Mouse (Mus musculus): ENCODE data around the gene Cilp2. TPM values are rescaled to one million over a fixed set of nuclear protein-coding genes. Genes with fewer than 3 reads are reported as not detected.

The Cilp2 gene
- polyA plus RNA-seq, 1 experiment from 2014 or later: 0.56 TPM

DNA sequence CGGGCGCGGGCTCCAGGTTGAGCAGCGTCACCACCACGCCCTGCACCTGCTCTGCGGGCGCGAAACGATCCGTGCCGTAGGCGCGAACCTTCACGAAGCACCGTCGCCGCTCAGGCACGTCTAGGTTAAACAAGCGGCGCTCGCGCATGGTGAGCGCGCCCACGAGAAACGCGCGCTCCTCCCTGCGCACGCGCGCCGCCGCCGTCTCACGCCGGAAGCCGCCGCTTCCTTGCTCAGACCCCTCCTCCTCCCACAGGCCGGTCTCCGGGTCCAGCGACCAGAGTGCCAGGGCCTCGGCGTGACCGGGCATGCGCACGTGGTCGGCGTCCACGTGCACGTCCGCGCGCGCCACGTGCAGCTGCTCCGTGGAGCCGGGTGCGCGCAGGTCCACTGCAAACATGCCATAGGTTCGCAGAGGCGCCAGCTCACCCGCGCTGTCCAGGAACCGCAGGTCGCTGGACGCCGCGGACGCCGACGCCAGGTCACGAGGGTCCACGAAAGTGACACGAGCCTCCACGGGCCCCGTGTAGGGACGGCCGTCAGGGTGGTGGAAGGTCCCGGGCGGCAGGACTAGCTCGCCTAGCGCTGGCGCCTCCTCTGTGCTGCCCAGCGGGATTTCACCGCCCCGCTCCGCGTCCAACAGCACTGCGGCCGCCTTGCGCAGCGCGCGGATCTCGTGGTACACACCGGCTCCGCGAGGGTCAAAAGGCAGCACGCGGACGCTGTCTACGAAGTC is 5.3 kb downstream of the Cilp2 start:
- Histone ChIP-seq H3K36me3 (no peaks in the 10 kb centered on the region), H3K9ac (peak overlapping the region; percentile 74), H3K9me3 (no peaks in the 10 kb centered on the region), H3K4me3 (peak overlapping the region; percentile 53), H3K4me1 (peaks cover 30% of the 10 kb centered on the region), H3K4me2 (peak overlapping the region; percentile 70), H3K27me3 (replicated peaks) (peaks cover 99% of the 10 kb centered on the region), H3K27ac (replicated peaks) (no peak overlapping the region)
- WGBS: 8% methylated on average over 102 of the region's 103 CpGs
- no peak for ATAC-seq (ENCODE audit: extremely low read depth, insufficient number of reproducible peaks, low FRiP score, low TSS enrichment)

DNA sequence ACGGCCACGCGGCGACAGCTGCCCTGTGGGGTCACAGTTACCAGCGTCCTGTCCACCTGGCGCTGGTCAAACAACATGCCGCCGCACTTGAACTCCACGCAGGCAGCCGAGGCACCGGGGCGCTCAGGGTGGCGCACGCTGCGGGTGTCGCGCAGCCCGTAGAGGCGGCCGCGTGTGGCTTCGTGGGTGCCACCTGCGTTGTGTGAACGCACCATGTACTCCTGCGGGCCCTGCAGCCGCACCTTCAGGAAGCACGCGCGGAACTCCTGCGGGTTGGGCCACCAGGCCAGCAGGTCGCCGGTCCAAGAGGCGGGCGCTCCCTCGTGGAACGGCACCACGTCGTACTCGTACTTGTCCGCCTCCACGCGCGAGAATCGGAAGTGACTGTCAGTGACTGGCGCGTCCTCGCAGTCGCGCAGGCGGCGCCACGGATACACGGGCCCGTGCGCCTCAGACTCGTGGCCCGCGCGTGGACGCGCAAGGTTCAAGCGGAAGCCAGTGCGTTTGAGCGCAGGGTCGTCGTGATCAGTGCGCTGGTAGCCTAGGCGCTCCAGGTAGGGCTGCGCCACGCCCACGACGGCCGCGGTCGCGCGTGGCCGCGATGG is 6.1 kb downstream of the Cilp2 start:
- Histone ChIP-seq H3K27me3 (replicated peaks) (peaks cover 99% of the 10 kb centered on the region), H3K27ac (replicated peaks) (no peak overlapping the region), H3K36me3 (no peaks in the 10 kb centered on the region), H3K9ac (peak overlapping the region; percentile 74), H3K4me1 (peaks cover 23% of the 10 kb centered on the region), H3K4me3 (peak overlapping the region; percentile 53), H3K4me2 (peak overlapping the region; percentile 70), H3K9me3 (no peaks in the 10 kb centered on the region)
- no peak for ATAC-seq (ENCODE audit: extremely low read depth, insufficient number of reproducible peaks, low FRiP score, low TSS enrichment)
- 18% methylated on average over 79 of the region's 79 CpGs for WGBS

DNA sequence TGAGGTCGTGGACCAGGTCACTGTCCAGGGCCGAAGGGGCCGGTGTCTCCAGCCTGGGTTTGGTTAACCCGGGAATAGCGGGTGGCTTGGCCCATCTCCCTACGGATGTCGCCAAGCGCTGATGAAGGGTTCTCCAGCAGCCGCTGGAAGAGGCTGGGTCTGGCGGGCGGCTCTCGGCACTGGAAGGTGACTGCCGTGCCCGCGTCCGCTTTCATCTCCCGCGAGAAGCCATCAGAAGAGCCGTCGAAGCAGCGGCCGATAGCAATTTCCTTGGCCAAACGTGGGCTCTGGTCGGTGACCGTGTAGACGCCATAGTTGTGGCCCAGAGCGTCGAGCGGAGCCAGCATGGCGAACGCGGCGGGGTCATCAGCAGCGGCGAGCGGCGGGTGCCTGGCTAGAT is 6.6 kb downstream of the Cilp2 start:
- no peak for ATAC-seq (ENCODE audit: extremely low read depth, insufficient number of reproducible peaks, low FRiP score, low TSS enrichment)
- Histone ChIP-seq H3K4me2 (peak overlapping the region; percentile 70), H3K9ac (no peak overlapping the region), H3K36me3 (no peaks in the 10 kb centered on the region), H3K27me3 (replicated peaks) (peaks cover 99% of the 10 kb centered on the region), H3K4me1 (peaks cover 20% of the 10 kb centered on the region), H3K9me3 (no peaks in the 10 kb centered on the region), H3K27ac (replicated peaks) (no peak overlapping the region), H3K4me3 (peak overlapping the region; percentile 53)
- WGBS: 9% methylated on average over 37 of the region's 37 CpGs

DNA sequence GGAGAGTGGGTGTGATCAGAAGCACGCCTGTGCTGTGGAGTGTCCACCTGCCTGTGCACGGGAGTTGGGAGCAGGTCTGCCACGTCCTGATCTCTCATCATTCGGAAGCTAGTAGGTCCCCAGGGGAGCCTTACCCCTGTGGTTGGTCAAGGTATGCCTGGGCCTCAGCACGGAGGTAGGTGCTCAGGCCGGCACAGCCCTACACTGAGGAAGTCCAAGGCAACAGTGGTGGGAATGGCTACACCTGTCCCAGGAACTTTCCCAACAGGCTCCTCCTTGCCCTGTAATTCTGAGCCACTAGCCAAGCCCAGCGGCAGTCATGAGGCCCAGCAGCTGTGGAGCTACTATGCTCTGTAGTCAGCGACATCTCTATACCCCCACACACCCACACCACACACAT is 7.8 kb downstream of the Cilp2 start:
- no peak overlapping the region for H3K4me3 ChIP-seq
- H3K4me2 ChIP-seq: no peak overlapping the region
- H3K9me3 ChIP-seq: no peaks in the 10 kb centered on the region
- no peaks in the 10 kb centered on the region for H3K36me3 ChIP-seq
- no peak overlapping the region for H3K9ac ChIP-seq
- no peak overlapping the region for H3K27ac ChIP-seq (replicated peaks)
- ATAC-seq (ENCODE audit: extremely low read depth, insufficient number of reproducible peaks, low FRiP score, low TSS enrichment): no peak
- peaks cover 90% of the 10 kb centered on the region for H3K27me3 ChIP-seq (replicated peaks)
- WGBS: 62% methylated on average over 8 of the region's 8 CpGs
- H3K4me1 ChIP-seq: peaks cover 20% of the 10 kb centered on the region

DNA sequence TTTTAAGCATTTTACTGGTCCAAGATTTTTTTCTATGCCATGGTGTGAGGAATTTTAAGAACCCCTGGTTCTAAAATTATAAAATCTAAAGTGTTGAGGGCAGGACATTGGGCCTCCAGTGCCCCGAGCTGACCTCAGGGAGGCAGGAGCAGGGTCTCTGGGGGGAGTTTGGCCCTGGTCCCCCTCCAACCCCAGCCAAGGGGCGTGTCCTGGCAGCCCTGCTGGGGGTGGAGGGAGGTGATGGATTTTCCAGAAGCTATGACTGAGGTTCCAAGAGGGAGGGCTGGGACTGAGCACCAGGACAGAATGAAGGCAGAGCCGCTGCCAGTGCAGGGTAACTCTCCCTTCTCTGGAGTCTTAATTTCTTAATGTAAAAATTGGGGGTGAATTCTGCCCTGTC is 9.5 kb downstream of the Cilp2 start:
- Histone ChIP-seq H3K4me2 (no peak overlapping the region), H3K4me1 (peaks cover 24% of the 10 kb centered on the region), H3K27ac (replicated peaks) (no peak overlapping the region), H3K9ac (no peak overlapping the region), H3K27me3 (replicated peaks) (peaks cover 80% of the 10 kb centered on the region), H3K9me3 (no peaks in the 10 kb centered on the region), H3K4me3 (no peak overlapping the region), H3K36me3 (no peaks in the 10 kb centered on the region)
- ATAC-seq (ENCODE audit: extremely low read depth, insufficient number of reproducible peaks, low FRiP score, low TSS enrichment): no peak
- WGBS: 55% methylated on average over 3 of the region's 3 CpGs

DNA sequence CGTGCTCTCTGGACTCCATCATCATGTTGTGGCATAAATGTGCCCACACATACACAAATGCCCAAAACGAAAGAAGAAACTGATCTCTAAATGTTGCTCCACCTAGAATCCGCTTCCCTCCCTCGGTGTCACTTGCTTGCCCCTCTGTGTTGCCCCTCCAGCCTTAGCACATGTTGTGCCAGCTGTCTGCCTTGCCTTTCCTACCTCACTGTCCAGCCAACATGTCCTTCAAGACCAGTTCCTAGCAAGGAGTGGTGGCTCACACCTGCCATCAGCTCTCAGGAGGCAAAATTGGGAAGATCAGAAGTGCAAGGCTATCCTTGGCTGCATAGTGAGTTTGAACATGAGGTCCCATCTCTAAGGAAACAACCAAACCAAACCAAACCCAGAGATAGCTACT is 10.1 kb downstream of the Cilp2 start:
- Histone ChIP-seq H3K27me3 (replicated peaks) (peaks cover 79% of the 10 kb centered on the region), H3K9ac (no peak overlapping the region), H3K4me2 (no peak overlapping the region), H3K27ac (replicated peaks) (no peak overlapping the region), H3K4me3 (no peak overlapping the region), H3K4me1 (peaks cover 18% of the 10 kb centered on the region), H3K36me3 (no peaks in the 10 kb centered on the region), H3K9me3 (no peaks in the 10 kb centered on the region)
- 79% methylated on average over 4 of the region's 4 CpGs for WGBS
- ATAC-seq (ENCODE audit: extremely low read depth, insufficient number of reproducible peaks, low FRiP score, low TSS enrichment): no peak

DNA sequence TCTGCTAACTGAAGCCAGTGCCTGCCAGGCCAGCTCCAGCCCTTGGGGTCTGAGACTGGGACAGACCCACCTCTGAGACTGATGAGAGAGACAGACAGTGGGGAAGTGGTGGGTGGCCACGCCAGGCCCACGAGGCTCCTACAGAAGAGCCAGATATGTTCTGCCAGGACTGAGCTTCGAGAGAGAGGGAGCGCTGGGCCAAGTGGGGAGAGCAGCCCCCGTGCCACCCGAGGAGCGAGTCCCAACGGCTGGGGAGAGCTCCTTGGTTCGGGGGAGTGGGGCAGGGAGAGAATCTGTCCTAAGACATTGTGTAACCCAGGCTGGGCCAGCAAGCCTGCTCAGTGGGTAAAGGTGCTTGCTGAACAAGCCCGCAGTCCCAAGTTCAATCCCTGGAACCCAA is 10.5 kb downstream of the Cilp2 start:
- WGBS: 71% methylated on average over 10 of the region's 10 CpGs
- H3K4me2 ChIP-seq: no peak overlapping the region
- no peaks in the 10 kb centered on the region for H3K9me3 ChIP-seq
- peaks cover 75% of the 10 kb centered on the region for H3K27me3 ChIP-seq (replicated peaks)
- no peaks in the 10 kb centered on the region for H3K36me3 ChIP-seq
- ATAC-seq (ENCODE audit: extremely low read depth, insufficient number of reproducible peaks, low FRiP score, low TSS enrichment): no peak
- H3K9ac ChIP-seq: no peak overlapping the region
- no peak overlapping the region for H3K27ac ChIP-seq (replicated peaks)
- no peak overlapping the region for H3K4me3 ChIP-seq
- peaks cover 14% of the 10 kb centered on the region for H3K4me1 ChIP-seq

DNA sequence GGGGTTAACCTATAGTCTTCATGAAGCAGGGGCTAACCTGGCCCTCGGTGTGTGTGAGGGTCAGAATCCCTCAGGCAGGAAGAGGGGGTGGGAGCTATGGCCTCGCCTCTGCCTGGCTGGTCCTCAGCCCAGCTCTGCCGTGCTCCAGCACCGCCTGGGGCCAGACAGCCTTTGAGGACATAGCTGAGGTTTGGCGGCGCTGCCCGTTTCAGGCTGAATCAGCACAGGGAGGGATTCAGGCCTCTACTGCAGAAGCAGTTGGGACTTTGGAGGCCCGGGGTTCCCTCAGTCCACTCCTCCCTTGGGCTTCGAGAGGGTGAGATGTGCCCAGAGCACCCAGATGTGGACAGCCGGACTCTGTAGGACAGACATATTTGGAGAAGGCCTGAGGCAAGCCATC is 11.4 kb downstream of the Cilp2 start:
- Histone ChIP-seq H3K27ac (replicated peaks) (no peak overlapping the region), H3K9me3 (no peaks in the 10 kb centered on the region), H3K9ac (peak overlapping the region; percentile 11; the same call in 1 of the 2 replicates), H3K27me3 (replicated peaks) (peaks cover 74% of the 10 kb centered on the region), H3K4me1 (peaks cover 6% of the 10 kb centered on the region; the same call in 1 of the 2 replicates), H3K36me3 (no peaks in the 10 kb centered on the region), H3K4me3 (no peak overlapping the region), H3K4me2 (no peak overlapping the region)
- ATAC-seq (ENCODE audit: extremely low read depth, insufficient number of reproducible peaks, low FRiP score, low TSS enrichment): no peak
- 40% methylated on average over 10 of the region's 10 CpGs for WGBS

DNA sequence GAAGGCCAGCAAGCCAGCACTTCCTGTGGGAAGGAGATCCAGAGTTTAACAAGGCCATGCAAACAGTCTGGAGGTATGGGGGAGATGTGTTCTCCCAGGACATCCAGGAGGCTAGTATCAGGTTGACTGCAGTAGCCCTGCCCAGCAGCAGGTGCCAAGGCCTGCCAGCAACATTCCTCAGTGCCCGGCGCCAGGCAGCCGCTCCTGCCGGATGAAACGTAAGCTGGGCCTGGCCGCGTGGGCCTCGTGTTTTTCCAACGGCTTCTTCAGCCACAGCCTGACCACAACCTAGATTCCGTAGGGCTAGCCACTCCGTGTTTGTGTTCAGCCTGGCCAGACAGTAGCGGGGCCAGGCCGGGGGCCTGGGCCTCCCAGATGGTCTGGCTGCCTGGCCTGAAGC is 12.8 kb downstream of the Cilp2 start:
- peak overlapping the region; percentile 5; the same call in 1 of the 2 replicates for H3K9ac ChIP-seq
- peaks cover 65% of the 10 kb centered on the region for H3K27me3 ChIP-seq (replicated peaks)
- H3K4me3 ChIP-seq: no peak overlapping the region
- H3K27ac ChIP-seq (replicated peaks): no peak overlapping the region
- WGBS: 76% methylated on average over 13 of the region's 13 CpGs
- no peak for ATAC-seq (ENCODE audit: extremely low read depth, insufficient number of reproducible peaks, low FRiP score, low TSS enrichment)
- H3K4me2 ChIP-seq: no peak overlapping the region
- no peaks in the 10 kb centered on the region for H3K9me3 ChIP-seq
- H3K36me3 ChIP-seq: no peaks in the 10 kb centered on the region
- peaks cover 6% of the 10 kb centered on the region; the same call in 1 of the 2 replicates for H3K4me1 ChIP-seq

DNA sequence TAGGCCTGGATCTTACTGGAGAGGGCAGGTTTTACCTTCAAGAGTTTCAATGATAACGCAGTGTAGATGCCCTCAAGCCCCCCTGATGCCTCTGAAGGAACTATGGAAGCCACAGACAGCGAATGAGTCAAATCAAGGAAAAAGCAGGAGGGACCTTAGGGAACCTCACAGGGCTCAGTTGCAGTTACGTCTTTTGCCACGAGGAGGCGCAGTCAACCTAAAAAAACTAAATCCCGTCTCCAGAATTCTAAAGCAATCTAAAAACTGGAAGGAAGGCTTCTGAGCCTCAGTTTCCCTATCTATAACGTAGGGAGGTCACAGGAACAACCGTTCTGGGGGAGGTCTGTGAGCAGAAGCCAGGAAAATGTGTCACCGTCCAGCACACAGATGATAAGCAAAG is 13.3 kb downstream of the Cilp2 start:
- Histone ChIP-seq H3K4me2 (no peak overlapping the region), H3K27ac (replicated peaks) (no peak overlapping the region), H3K36me3 (no peaks in the 10 kb centered on the region), H3K4me1 (peaks cover 6% of the 10 kb centered on the region; the same call in 1 of the 2 replicates), H3K4me3 (no peak overlapping the region), H3K9me3 (no peaks in the 10 kb centered on the region), H3K27me3 (replicated peaks) (peaks cover 60% of the 10 kb centered on the region), H3K9ac (no peak overlapping the region)
- WGBS: 10% methylated on average over 9 of the region's 9 CpGs
- ATAC-seq (ENCODE audit: extremely low read depth, insufficient number of reproducible peaks, low FRiP score, low TSS enrichment): no peak

DNA sequence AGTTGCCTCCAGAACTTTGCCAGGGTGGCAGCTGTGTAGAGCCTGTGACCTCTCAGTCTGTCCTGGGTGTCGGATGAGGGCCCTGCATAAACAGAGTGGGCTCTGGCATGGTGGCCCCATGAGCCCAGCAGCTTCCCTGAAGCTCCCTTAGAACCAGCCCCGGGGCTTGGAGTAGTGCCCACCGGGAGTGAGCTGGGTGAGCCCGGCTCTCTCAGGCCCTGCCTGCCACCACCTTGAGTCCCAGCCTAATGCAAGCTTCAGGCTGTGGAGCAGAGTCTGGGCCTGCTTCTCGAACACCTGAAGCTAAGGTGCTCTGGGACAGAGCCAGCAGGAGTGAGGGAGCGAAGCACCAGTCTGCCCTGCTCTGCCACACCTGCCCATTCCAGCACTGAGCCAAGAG is 16.6 kb downstream of the Cilp2 start:
- no peak overlapping the region for H3K27ac ChIP-seq (replicated peaks)
- H3K9me3 ChIP-seq: no peaks in the 10 kb centered on the region
- peaks cover 28% of the 10 kb centered on the region for H3K27me3 ChIP-seq (replicated peaks)
- H3K9ac ChIP-seq: no peak overlapping the region
- no peak overlapping the region for H3K4me2 ChIP-seq
- H3K4me1 ChIP-seq: peaks cover 9% of the 10 kb centered on the region; the same call in 1 of the 2 replicates
- no peak overlapping the region for H3K4me3 ChIP-seq
- 75% methylated on average over 6 of the region's 6 CpGs for WGBS
- ATAC-seq (ENCODE audit: extremely low read depth, insufficient number of reproducible peaks, low FRiP score, low TSS enrichment): no peak
- no peaks in the 10 kb centered on the region for H3K36me3 ChIP-seq
